Comparison of ENCODE assay signal across 22 mouse cellular contexts in genomic region chr11:86967506-86967905, GRCm38 (mm10). TPM values are rescaled to one million over a fixed set of nuclear protein-coding genes. Genes with fewer than 3 reads are reported as not detected.
DNase-seq lines count a peak whose midpoint lies in the region; ATAC-seq and TF ChIP-seq lines count a peak whose summit lies in the region.
"Had no signal": no experiment of that assay in that cellular context is flagged by ENCODE, and none has a peak within 500 bp of the region (broad histone marks: within the 10 kb centered on the region; RNA-seq: fewer than 3 reads in every experiment).

No protein-coding gene starts in this region.

- DNase-seq in embryonic facial prominence, embryonic 11.5 days (ENCODE audit: low spot score), result no peak
- no peak for DNase-seq in embryonic facial prominence, embryonic 10.5 days (ENCODE audit: low spot score)
- no peak for DNase-seq in thymus, adult 2 months
- no peak for DNase-seq in thymus, adult 18-20 months
- peak; percentile 56 for DNase-seq in lung, postnatal 36 days
- no peak for DNase-seq in natural killer cell, adult 2 months (ENCODE audit: low spot score in 2 of 2)
- DNase-seq in adrenal gland, postnatal 10 days, result no peak
- DNase-seq in T-cell, adult 2 months (ENCODE audit: low spot score), result no peak
- DNase-seq: adrenal gland, postnatal 14 days; cerebellum, adult 18-20 months; cerebellum, postnatal 25 days; embryo, embryonic 11 days; gastrocnemius, postnatal 10 days; heart, adult 18-20 months; kidney, adult 2 months; kidney, postnatal 25 days; liver, embryonic 13.5 days; midbrain, embryonic 14.5 days; thymus, postnatal 4 days had no signal

- H3K27me3 ChIP-seq in embryonic facial prominence, embryonic 11.5 days (ENCODE audit: control insufficient read depth, insufficient read depth, low read length), result no peaks in the 10 kb centered on the region
- H3K27me3 ChIP-seq in embryonic facial prominence, embryonic 10.5 days (replicated peaks; ENCODE audit: low read depth, poor library complexity, severe bottlenecking), result peaks cover 5% of the 10 kb centered on the region; the same call in 1 of the 2 replicates
- H3K27me3 ChIP-seq in thymus, adult 2 months (ENCODE audit: control insufficient read depth, insufficient read depth, low read length), result no peaks in the 10 kb centered on the region
- H3K27me3 ChIP-seq: heart, embryonic 15.5 days; liver, embryonic 13.5 days had no signal

- H3K4me3 ChIP-seq in embryonic facial prominence, embryonic 11.5 days (ENCODE audit: low read depth, low read length), result no peak overlapping the region
- H3K4me3 ChIP-seq in embryonic facial prominence, embryonic 10.5 days, result no peak overlapping the region
- H3K4me3 ChIP-seq in thymus, adult 2 months (ENCODE audit: control insufficient read depth, insufficient read depth, low read length), result no peak overlapping the region
- H3K4me3 ChIP-seq: heart, embryonic 15.5 days; hindbrain, embryonic 10.5 days; liver, embryonic 13.5 days had no signal

- H3K9ac ChIP-seq in embryonic facial prominence, embryonic 11.5 days (replicated peaks; ENCODE audit: low read length), result no peak overlapping the region
- H3K9ac ChIP-seq: heart, embryonic 15.5 days; liver, embryonic 13.5 days had no signal

- no peak overlapping the region for H3K4me2 ChIP-seq in embryonic facial prominence, embryonic 11.5 days (ENCODE audit: low read depth, low read length)
- H3K4me2 ChIP-seq: heart, embryonic 15.5 days; liver, embryonic 13.5 days had no signal

- no peak for ATAC-seq in embryonic facial prominence, embryonic 11.5 days (replicated peaks; ENCODE audit: insufficient number of reproducible peaks, low FRiP score, low TSS enrichment, low read depth)
- ATAC-seq: hindbrain, postnatal 0 days had no signal

- TF ChIP-seq CTCF in thymus, adult 2 months (IDR thresholded peaks at IDR 0.05; ENCODE audit: borderline replicate concordance, control insufficient read depth, extremely low read depth, insufficient read depth, low read length, poor library complexity), result no peak

- peaks cover 7% of the 10 kb centered on the region; the same call in 1 of the 2 replicates for H3K4me1 ChIP-seq in embryonic facial prominence, embryonic 11.5 days (ENCODE audit: control insufficient read depth, insufficient read depth, low read length)
- peaks cover 61% of the 10 kb centered on the region for H3K4me1 ChIP-seq in embryonic facial prominence, embryonic 10.5 days
- peaks cover 37% of the 10 kb centered on the region for H3K4me1 ChIP-seq in thymus, adult 2 months (replicated peaks; ENCODE audit: control insufficient read depth, insufficient read depth, low read length)

- TF ChIP-seq POLR2A in thymus, adult 2 months (IDR thresholded peaks at IDR 0.05; ENCODE audit: control insufficient read depth, extremely low read depth, insufficient read depth, low read length, poor library complexity), result no peak

- no peaks in the 10 kb centered on the region for H3K9me3 ChIP-seq in embryonic facial prominence, embryonic 11.5 days (replicated peaks; ENCODE audit: control insufficient read depth, low read length)
- H3K9me3 ChIP-seq in embryonic facial prominence, embryonic 10.5 days, result no peaks in the 10 kb centered on the region
- H3K9me3 ChIP-seq: heart, embryonic 15.5 days; hindbrain, embryonic 10.5 days; liver, embryonic 13.5 days had no signal

- WGBS in embryonic facial prominence, embryonic 11.5 days, result 92% methylated on average over 9 of the region's 9 CpGs
- WGBS in embryonic facial prominence, embryonic 10.5 days, result 92% methylated on average over 9 of the region's 9 CpGs
- 92% methylated on average over 9 of the region's 9 CpGs for WGBS in thymus, adult 2 months

- H3K36me3 ChIP-seq in embryonic facial prominence, embryonic 11.5 days (replicated peaks; ENCODE audit: control insufficient read depth, insufficient read depth, low read depth, low read length), result no peaks in the 10 kb centered on the region
- H3K36me3 ChIP-seq in embryonic facial prominence, embryonic 10.5 days (replicated peaks), result peaks cover 17% of the 10 kb centered on the region; the same call in 1 of the 2 replicates
- peaks cover 17% of the 10 kb centered on the region for H3K36me3 ChIP-seq in thymus, adult 2 months (ENCODE audit: control insufficient read depth, insufficient read depth, low read length)
- H3K36me3 ChIP-seq: liver, embryonic 13.5 days had no signal

- peak overlapping the region; percentile 73; the same call in 1 of the 2 replicates for H3K27ac ChIP-seq in embryonic facial prominence, embryonic 11.5 days (replicated peaks; ENCODE audit: low read depth, low read length)
- H3K27ac ChIP-seq in embryonic facial prominence, embryonic 10.5 days (replicated peaks), result no peak overlapping the region
- peak overlapping the region; percentile 8; the same call in 1 of the 2 replicates for H3K27ac ChIP-seq in thymus, adult 2 months (ENCODE audit: control insufficient read depth, insufficient read depth, low read length)
- H3K27ac ChIP-seq: heart, embryonic 15.5 days; hindbrain, postnatal 0 days; liver, embryonic 13.5 days had no signal

RNA-seq across cellular contexts. Expression of gene Ypel2, which starts 26.0 kb away (rescaled TPM):
- 6.2 and 7.6 TPM in 2 replicates for polyA plus RNA-seq in embryonic facial prominence, embryonic 11.5 days (2014; fragmentation: Nextera tagmentation; extraction: Ambion mirVana)
- 4.2 and 5.4 TPM in 2 replicates for polyA plus RNA-seq in embryonic facial prominence, embryonic 10.5 days (2016; fragmentation: Nextera tagmentation; extraction: Ambion mirVana)
- 16.0 and 16.2 TPM in 2 replicates for polyA plus RNA-seq in thymus, adult 2 months (2012; rRNA removed)
- 10 to 100 TPM; 16.1 to 28.3 TPM for total RNA-seq in adrenal gland, postnatal 10 days (2021)
